Mouse (Mus musculus) heart, embryonic 11.5 days (tissue): ENCODE data around the gene Ap1s3. TPM values are rescaled to one million over a fixed set of nuclear protein-coding genes. Genes with fewer than 3 reads are reported as not detected.

Experiments
- ATAC-seq: fragments of 200-750 bp; cut with Nextera tagmentation; replicated peaks from 2 replicates; pipeline ENCODE4 v1.8.0; 2017; ENCODE audit warnings: moderate library complexity; ENCODE audit not compliant: insufficient number of reproducible peaks, low FRiP score, low TSS enrichment
- H3K27ac ChIP-seq: fragments of 300-500 bp; sonication (generic); 2 replicates; pipeline ENCODE4 v1.5.1; 2014; ENCODE audit warnings: mild to moderate bottlenecking, low read depth, low read length
- H3K27me3 ChIP-seq: fragments of 300-500 bp; sonication (generic); 2 replicates; pipeline ENCODE4 v1.6.1; 2014; ENCODE audit warnings: mild to moderate bottlenecking, low read length, mixed read lengths; ENCODE audit not compliant: control insufficient read depth, insufficient read depth
- H3K36me3 ChIP-seq: fragments of 300-500 bp; sonication (generic); 2 replicates; pipeline ENCODE4 v1.6.1; 2014; ENCODE audit warnings: mild to moderate bottlenecking, low read length, moderate library complexity, mixed read lengths; ENCODE audit not compliant: control insufficient read depth, insufficient read depth
- H3K4me1 ChIP-seq: fragments of 300-500 bp; sonication (generic); 2 replicates; pipeline ENCODE4 v1.6.1; 2014; ENCODE audit warnings: low read length; ENCODE audit not compliant: control insufficient read depth, insufficient read depth
- H3K4me2 ChIP-seq: fragments of 300-500 bp; sonication (generic); 2 replicates; pipeline ENCODE4 v1.6.1; 2014; ENCODE audit warnings: mild to moderate bottlenecking, moderate library complexity
- H3K4me3 ChIP-seq: fragments of 300-500 bp; sonication (generic); 2 replicates; pipeline ENCODE4 v1.5.1; 2014; ENCODE audit warnings: low read depth, low read length
- H3K9ac ChIP-seq: fragments of 300-500 bp; sonication (generic); 2 replicates; pipeline ENCODE4 v1.6.1; 2014; ENCODE audit warnings: mild to moderate bottlenecking, low read depth, low read length, moderate library complexity
- H3K9me3 ChIP-seq: fragments of 300-500 bp; sonication (generic); replicated peaks from 2 replicates; pipeline ENCODE4 v1.6.1; 2016; ENCODE audit warnings: low read length; ENCODE audit not compliant: control insufficient read depth
- WGBS: fragments of 180-500 bp; shearing (Covaris S2); extraction: QIAGEN DNeasy Blood & Tissue Kit; methylation state at CpG from one replicate; pipeline ENCODE4 v1.1.7; 2014; ENCODE audit not compliant: insufficient replicate concordance; 5-methylcytosine and 5-hydroxymethylcytosine counted together
- polyA plus RNA-seq: library from polyadenylated mRNA; unstranded; fragments of >200 nt; fragmentation: Nextera tagmentation; extraction: Ambion mirVana; gene quantifications from 2 replicates; pipeline ENCODE4 v1.2.1, GENCODE M21; 2014

Gene Ap1s3
- polyA plus RNA-seq, 1 experiment from 2014 or later, result 0.30 TPM

- Histone ChIP-seq H3K27ac (no peak overlapping the region), H3K4me3 (no peak overlapping the region), H3K4me1 (no peaks in the 10 kb centered on the region), H3K36me3 (0 out of 2 replicates have a peak, but pooled peaks cover 2% of the 10 kb centered on the region), H3K9me3 (no peaks in the 10 kb centered on the region), H3K4me2 (no peak overlapping the region), H3K27me3 (no peaks in the 10 kb centered on the region), H3K9ac (no peak overlapping the region)
- ATAC-seq, result no peak
- 81% methylated on average over 2 of the region's 2 CpGs for WGBS
Observed at GRCm38 (mm10) chr1:79704672-79705071, 32.9 kb upstream of the Ap1s3 start.

DNA sequence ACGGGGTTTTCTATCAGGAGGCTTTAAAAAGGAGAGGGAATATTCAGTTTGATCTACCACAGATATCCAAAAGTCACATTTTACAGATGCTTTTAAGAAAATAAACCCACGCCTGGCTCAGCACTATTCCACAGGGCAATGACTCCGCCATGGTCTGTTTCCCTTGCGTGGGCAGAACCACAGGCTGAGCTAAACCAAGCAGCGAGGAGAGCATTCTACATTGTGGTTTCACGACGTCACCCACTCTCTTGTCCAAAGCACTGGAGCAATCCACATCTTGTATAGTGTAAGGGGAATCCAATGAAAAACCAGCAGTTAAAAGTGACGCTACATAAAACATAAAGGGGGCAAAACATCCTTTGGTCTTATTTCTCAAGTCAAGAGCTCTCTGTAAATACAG lies 31.7 kb upstream of the Ap1s3 start:
- Histone ChIP-seq H3K27ac (no peak overlapping the region), H3K27me3 (no peaks in the 10 kb centered on the region), H3K9ac (no peak overlapping the region), H3K4me1 (no peaks in the 10 kb centered on the region), H3K36me3 (0 out of 2 replicates have a peak, but pooled peaks cover 2% of the 10 kb centered on the region), H3K4me3 (no peak overlapping the region), H3K9me3 (no peaks in the 10 kb centered on the region), H3K4me2 (no peak overlapping the region)
- WGBS, result 88% methylated on average over 8 of the region's 8 CpGs
- ATAC-seq, result no peak

- no peak for ATAC-seq
Observed at GRCm38 (mm10) chr1:79698506-79698905, 26.7 kb upstream of the Ap1s3 start.

DNA sequence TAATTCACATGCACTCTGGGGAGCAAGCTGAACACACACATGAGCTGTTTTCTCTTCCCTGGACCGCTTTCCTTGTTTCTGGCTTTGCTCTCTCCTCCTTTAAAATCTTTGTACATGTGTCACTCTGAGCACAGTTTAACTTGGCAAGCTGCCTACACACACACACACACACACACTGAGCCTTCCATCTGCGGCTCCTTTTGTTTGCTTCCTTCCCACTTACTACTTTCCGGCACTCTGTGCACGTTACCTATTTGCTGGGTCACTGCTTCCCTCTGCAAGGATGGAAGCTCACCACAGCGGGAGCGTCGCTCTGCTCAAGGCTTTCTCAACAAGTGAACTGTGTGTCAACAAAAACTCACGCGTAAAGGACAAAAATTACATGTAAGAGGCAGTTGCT lies 25.6 kb upstream of the Ap1s3 start:
- H3K9ac ChIP-seq, result no peak overlapping the region
- no peak overlapping the region for H3K4me3 ChIP-seq
- no peaks in the 10 kb centered on the region for H3K27me3 ChIP-seq
- peaks cover 3% of the 10 kb centered on the region; the same call in 1 of the 2 replicates for H3K4me1 ChIP-seq
- peak; percentile 57; the same call in 1 of the 2 replicates for ATAC-seq
- H3K4me2 ChIP-seq, result no peak overlapping the region
- no peaks in the 10 kb centered on the region for H3K9me3 ChIP-seq
- H3K27ac ChIP-seq, result 0 out of 2 replicates have a peak overlapping the region, but pooled peaks have one; percentile 22
- no peaks in the 10 kb centered on the region for H3K36me3 ChIP-seq
- WGBS, result 62% methylated on average over 9 of the region's 9 CpGs

More at GRCm38 (mm10) chr1:79698506-79698905, 26.7 kb upstream of the Ap1s3 start:
- no peaks in the 10 kb centered on the region for H3K36me3 ChIP-seq
- peaks cover 3% of the 10 kb centered on the region; the same call in 1 of the 2 replicates for H3K4me1 ChIP-seq
- H3K27ac ChIP-seq, result no peak overlapping the region
- 82% methylated on average over 2 of the region's 2 CpGs for WGBS
- no peaks in the 10 kb centered on the region for H3K27me3 ChIP-seq
- H3K4me2 ChIP-seq, result no peak overlapping the region
- no peaks in the 10 kb centered on the region for H3K9me3 ChIP-seq
- no peak overlapping the region for H3K4me3 ChIP-seq
- H3K9ac ChIP-seq, result no peak overlapping the region

GRCm38 (mm10) chr1:79696933-79697332 lies 25.2 kb upstream of the Ap1s3 start:
- no peaks in the 10 kb centered on the region for H3K36me3 ChIP-seq
- H3K9me3 ChIP-seq, result no peaks in the 10 kb centered on the region
- WGBS, result 57% methylated on average over 5 of the region's 5 CpGs
- peaks cover 3% of the 10 kb centered on the region; the same call in 1 of the 2 replicates for H3K4me1 ChIP-seq
- H3K27me3 ChIP-seq, result no peaks in the 10 kb centered on the region
- H3K9ac ChIP-seq, result no peak overlapping the region
- ATAC-seq, result peak; percentile 22; the same call in 1 of the 2 replicates
- H3K27ac ChIP-seq, result no peak overlapping the region
- H3K4me3 ChIP-seq, result no peak overlapping the region
- H3K4me2 ChIP-seq, result no peak overlapping the region

GRCm38 (mm10) chr1:79692482-79692881 lies 20.7 kb upstream of the Ap1s3 start:
- Histone ChIP-seq H3K27ac (no peak overlapping the region), H3K9me3 (no peaks in the 10 kb centered on the region), H3K27me3 (no peaks in the 10 kb centered on the region), H3K4me1 (peaks cover 1% of the 10 kb centered on the region; the same call in 1 of the 2 replicates), H3K36me3 (no peaks in the 10 kb centered on the region), H3K4me2 (no peak overlapping the region), H3K9ac (no peak overlapping the region), H3K4me3 (no peak overlapping the region)
- 65% methylated on average over 3 of the region's 3 CpGs for WGBS
- ATAC-seq, result no peak

DNA sequence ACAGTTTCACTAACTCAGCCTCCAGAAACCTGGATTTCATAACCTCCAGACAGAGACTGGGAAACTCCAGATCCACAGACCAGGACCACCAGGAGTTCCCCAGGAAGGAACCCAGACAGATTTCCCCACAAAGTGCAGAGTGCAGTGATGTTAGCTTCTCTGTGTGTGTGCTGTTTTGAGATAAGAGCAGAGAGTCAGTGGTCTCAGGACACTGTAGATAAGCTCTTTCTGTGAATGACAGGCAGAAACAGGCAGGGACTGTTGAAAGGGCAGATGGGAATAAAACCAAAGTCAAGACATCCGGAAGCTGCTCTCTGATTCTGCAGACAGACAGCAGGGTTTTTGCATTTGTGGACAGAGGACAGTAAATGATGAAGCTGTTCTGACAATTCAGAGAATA lies 15.5 kb upstream of the Ap1s3 start:
- no peaks in the 10 kb centered on the region for H3K9me3 ChIP-seq
- 29% methylated on average over 1 of the region's 1 CpGs for WGBS
- H3K27ac ChIP-seq, result no peak overlapping the region
- no peak overlapping the region for H3K9ac ChIP-seq
- H3K4me3 ChIP-seq, result no peak overlapping the region
- no peak overlapping the region for H3K4me2 ChIP-seq
- H3K4me1 ChIP-seq, result 0 out of 2 replicates have a peak, but pooled peaks cover 2% of the 10 kb centered on the region
- H3K36me3 ChIP-seq, result no peaks in the 10 kb centered on the region
- ATAC-seq, result no peak
- no peaks in the 10 kb centered on the region for H3K27me3 ChIP-seq

- no peaks in the 10 kb centered on the region for H3K9me3 ChIP-seq
- no peak overlapping the region for H3K9ac ChIP-seq
- 0 out of 2 replicates have a peak, but pooled peaks cover 2% of the 10 kb centered on the region for H3K4me1 ChIP-seq
- H3K4me2 ChIP-seq, result no peak overlapping the region
- H3K36me3 ChIP-seq, result no peaks in the 10 kb centered on the region
- no peak overlapping the region for H3K4me3 ChIP-seq
- H3K27me3 ChIP-seq, result no peaks in the 10 kb centered on the region
- ATAC-seq, result no peak
- H3K27ac ChIP-seq, result no peak overlapping the region
Observed at GRCm38 (mm10) chr1:79684027-79684426, 12.3 kb upstream of the Ap1s3 start.

DNA sequence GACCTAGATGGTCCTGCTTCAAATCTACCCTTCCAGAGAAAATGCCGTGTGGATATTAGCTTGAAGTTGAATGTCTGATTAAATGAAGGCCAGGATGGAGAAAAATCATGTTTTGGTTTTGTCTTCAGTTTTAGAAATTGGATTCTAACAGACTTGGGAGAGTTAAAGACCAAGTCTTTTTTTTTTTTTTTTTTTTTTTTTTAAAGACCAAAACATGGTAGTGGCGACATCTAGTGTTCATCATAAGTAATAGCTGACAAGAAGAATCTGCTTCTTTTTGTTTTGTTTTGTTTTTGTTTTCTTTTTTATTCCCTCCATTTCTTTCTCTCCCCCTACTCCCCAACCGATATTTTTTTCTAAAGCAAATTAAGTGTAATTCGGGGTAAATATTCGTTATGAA lies 11.2 kb upstream of the Ap1s3 start:
- Histone ChIP-seq H3K4me3 (no peak overlapping the region), H3K9me3 (no peaks in the 10 kb centered on the region), H3K9ac (no peak overlapping the region), H3K27me3 (no peaks in the 10 kb centered on the region), H3K4me1 (0 out of 2 replicates have a peak, but pooled peaks cover 2% of the 10 kb centered on the region), H3K36me3 (no peaks in the 10 kb centered on the region), H3K27ac (no peak overlapping the region), H3K4me2 (no peak overlapping the region)
- ATAC-seq, result no peak
- 13% methylated on average over 5 of the region's 5 CpGs for WGBS
